Mouse (Mus musculus) thymus, adult 2 months (tissue): Measurements from ENCODE around the gene Lmf1. TPM values are rescaled to one million over a fixed set of nuclear protein-coding genes. Genes with fewer than 3 reads are reported as not detected.
A peak's percentile ranks its signal among the peaks of the same experiment; 100 is the strongest.

Source experiments
- DNase-seq: peaks from one replicate; pipeline ENCODE4 v3.0.0; 2021
- H3K27ac ChIP-seq: fragments of 200-500 bp; 2 replicates; pipeline ENCODE4 v1.5.1; 2012; ENCODE audit warnings: low read length, control low read depth; ENCODE audit not compliant: control insufficient read depth, insufficient read depth
- H3K27me3 ChIP-seq: fragments of 200-500 bp; 2 replicates; pipeline ENCODE4 v1.6.1; 2012; ENCODE audit warnings: mild to moderate bottlenecking, low read length, moderate library complexity, mixed read lengths; ENCODE audit not compliant: control insufficient read depth, insufficient read depth
- H3K36me3 ChIP-seq: fragments of 200-500 bp; 2 replicates; pipeline ENCODE4 v1.6.1; 2012; ENCODE audit warnings: mild to moderate bottlenecking, low read length, moderate library complexity; ENCODE audit not compliant: control insufficient read depth, insufficient read depth
- H3K4me1 ChIP-seq: fragments of 200-500 bp; replicated peaks from 2 replicates; pipeline ENCODE4 v1.6.1; 2012; ENCODE audit warnings: low read length; ENCODE audit not compliant: control insufficient read depth, insufficient read depth
- H3K4me3 ChIP-seq: fragments of 200-500 bp; 2 replicates; pipeline ENCODE4 v1.5.1; 2012; ENCODE audit warnings: mild to moderate bottlenecking, low read length, control low read depth, moderate library complexity; ENCODE audit not compliant: control insufficient read depth, insufficient read depth
- CTCF ChIP-seq: fragments of 200-500 bp; IDR thresholded peaks from 2 replicates; pipeline ENCODE4 v1.5.1; 2012; ENCODE audit warnings: mild to moderate bottlenecking, control low read depth, low read length, moderate library complexity, borderline replicate concordance; ENCODE audit not compliant: control insufficient read depth, poor library complexity, insufficient read depth; ENCODE audit errors: extremely low read depth
- POLR2A ChIP-seq: fragments of 200-500 bp; IDR thresholded peaks from 2 replicates; pipeline ENCODE4 v1.6.1; 2012; ENCODE audit warnings: mild to moderate bottlenecking, low read length, control low read depth, moderate library complexity; ENCODE audit not compliant: control insufficient read depth, poor library complexity, insufficient read depth; ENCODE audit errors: extremely low read depth
- WGBS: fragments of 180-500 bp; shearing (Covaris S2); methylation state at CpG from one replicate; pipeline ENCODE4 v1.1.7; 2018; 5-methylcytosine and 5-hydroxymethylcytosine counted together
- polyA plus RNA-seq: library from polyadenylated mRNA; depleted of rRNA; stranded (reverse); fragments of >200 nt; gene quantifications from 2 replicates; pipeline ENCODE4 v1.2.3, GENCODE M21; 2012

The Lmf1 gene
- polyA plus RNA-seq, 1 experiment, result 25.2 TPM

GRCm38 (mm10) chr17:25597537-25597936, 18.7 kb downstream of the Lmf1 start:
- Histone ChIP-seq H3K27ac (no peak overlapping the region), H3K36me3 (no peaks in the 10 kb centered on the region), H3K27me3 (no peaks in the 10 kb centered on the region), H3K4me1 (peaks cover 16% of the 10 kb centered on the region), H3K4me3 (no peak overlapping the region)
- TF ChIP-seq CTCF, result no peak
- no peak for TF ChIP-seq POLR2A
- WGBS, result 20% methylated on average over 3 of the region's 3 CpGs
- DNase-seq, result no peak

DNA sequence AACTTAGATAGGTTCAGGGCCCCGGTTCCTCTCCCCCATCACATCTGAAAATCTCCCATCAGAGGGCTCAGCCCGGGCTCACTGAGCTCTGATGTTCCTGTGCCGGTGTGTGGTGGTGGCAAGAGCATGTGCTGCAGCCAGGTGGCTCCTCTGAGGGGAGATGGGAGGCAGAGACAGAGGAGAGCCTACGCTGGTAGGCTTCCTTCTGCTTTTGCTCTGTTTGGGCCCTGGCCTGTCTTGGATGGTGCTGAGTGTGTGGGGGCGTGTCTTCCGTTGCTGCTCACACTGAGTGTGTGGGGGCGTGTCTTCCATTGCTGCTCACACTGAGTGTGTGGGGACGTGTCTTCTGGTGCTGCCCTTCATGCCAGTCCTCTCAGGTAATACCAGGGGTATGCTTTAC, 23.5 kb downstream of the Lmf1 start:
- TF ChIP-seq CTCF (no peak), POLR2A (no peak)
- DNase-seq, result no peak
- Histone ChIP-seq H3K4me3 (no peak overlapping the region), H3K4me1 (peaks cover 39% of the 10 kb centered on the region), H3K27me3 (no peaks in the 10 kb centered on the region), H3K27ac (no peak overlapping the region), H3K36me3 (no peaks in the 10 kb centered on the region)
- WGBS, result 18% methylated on average over 8 of the region's 8 CpGs

DNA sequence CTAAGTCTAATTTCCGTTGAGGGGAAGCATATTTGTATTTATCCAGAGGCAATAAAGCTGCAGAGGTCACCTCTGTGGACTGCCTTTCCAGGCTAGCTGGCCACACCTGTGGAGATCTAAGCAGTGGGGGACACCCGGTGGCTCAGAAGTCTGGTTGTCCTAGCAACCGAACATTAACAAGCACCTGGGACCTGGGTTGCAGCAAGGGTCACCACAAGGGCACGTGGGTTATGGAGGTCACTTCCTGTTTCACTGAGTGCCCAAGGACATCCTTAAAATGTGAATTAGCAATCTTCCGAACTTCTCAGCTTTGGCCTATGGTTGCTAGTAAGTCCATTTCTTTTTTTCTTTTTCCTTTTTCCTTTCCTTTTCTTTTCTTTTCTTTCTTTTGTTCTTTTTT, 25.3 kb downstream of the Lmf1 start:
- Histone ChIP-seq H3K4me3 (no peak overlapping the region), H3K36me3 (no peaks in the 10 kb centered on the region), H3K4me1 (peaks cover 51% of the 10 kb centered on the region), H3K27me3 (no peaks in the 10 kb centered on the region), H3K27ac (no peak overlapping the region)
- TF ChIP-seq CTCF (no peak), POLR2A (no peak)
- DNase-seq, result no peak
- WGBS, result 50% methylated on average over 5 of the region's 5 CpGs

GRCm38 (mm10) chr17:25608137-25608785, 29.4 kb downstream of the Lmf1 start:
- no peaks in the 10 kb centered on the region for H3K27me3 ChIP-seq
- no peaks in the 10 kb centered on the region for H3K36me3 ChIP-seq
- peaks cover 66% of the 10 kb centered on the region for H3K4me1 ChIP-seq
- TF ChIP-seq POLR2A (no peak), CTCF (no peak)
- H3K27ac ChIP-seq, result peak overlapping the region; percentile 76
- WGBS, result 64% methylated on average over 11 of the region's 11 CpGs
- no peak overlapping the region for H3K4me3 ChIP-seq
- peak; percentile 48 for DNase-seq

DNA sequence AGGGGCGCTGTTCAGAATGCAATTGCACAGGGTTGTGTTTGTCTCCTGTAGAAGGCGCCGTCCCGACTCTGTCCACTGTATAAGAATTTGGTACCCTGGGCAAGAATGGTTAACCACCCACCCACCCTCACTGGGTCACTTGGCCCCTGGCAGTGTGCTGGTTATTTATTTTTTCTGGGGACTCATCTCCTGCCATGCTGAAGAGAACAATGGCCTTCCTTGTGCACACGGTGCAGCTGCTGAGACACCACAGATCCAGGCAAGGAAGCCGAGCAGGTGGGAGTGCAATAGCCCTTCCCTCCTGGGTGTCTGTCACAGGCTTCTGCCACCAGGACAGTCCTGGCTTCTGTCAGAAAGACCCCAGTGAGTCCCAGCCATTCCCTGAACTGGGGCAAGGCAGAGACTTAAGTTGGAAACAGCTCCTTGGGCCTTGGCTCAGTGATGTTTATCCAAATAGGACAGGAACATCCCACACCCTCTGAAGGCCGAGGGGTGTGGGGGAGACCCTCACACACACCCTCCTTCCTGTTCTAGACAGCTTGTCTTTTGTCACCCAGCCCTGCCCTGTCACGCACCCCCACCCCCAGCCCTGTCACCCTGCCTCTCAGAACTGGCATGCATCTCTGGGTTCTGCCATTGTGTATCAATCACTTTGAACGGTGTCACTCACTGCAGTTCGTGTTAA, 30.1 kb downstream of the Lmf1 start:
- no peak for TF ChIP-seq POLR2A
- no peak for TF ChIP-seq CTCF
- peaks cover 66% of the 10 kb centered on the region for H3K4me1 ChIP-seq
- H3K36me3 ChIP-seq, result no peaks in the 10 kb centered on the region
- 87% methylated on average over 10 of the region's 10 CpGs for WGBS
- H3K4me3 ChIP-seq, result no peak overlapping the region
- DNase-seq, result no peak
- no peaks in the 10 kb centered on the region for H3K27me3 ChIP-seq
- H3K27ac ChIP-seq, result peak overlapping the region; percentile 76

DNA sequence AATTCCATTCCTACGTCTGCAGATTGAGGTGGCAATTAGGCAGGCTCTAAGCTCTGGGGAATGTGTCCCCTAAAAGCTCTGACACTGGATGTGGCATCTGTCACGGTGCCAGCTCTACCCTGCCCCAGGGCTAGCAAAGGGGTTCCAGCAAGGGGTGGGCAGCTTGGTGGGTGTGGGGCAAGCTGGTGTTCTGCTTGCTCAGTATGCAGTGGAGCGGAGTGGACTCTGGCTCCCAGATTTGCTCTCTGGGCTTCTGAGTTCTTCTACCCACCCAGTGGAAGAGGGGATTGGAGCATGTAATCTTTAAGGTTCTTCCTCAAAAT, 30.6 kb downstream of the Lmf1 start:
- TF ChIP-seq POLR2A (no peak), CTCF (no peak)
- DNase-seq, result no peak
- peaks cover 64% of the 10 kb centered on the region for H3K4me1 ChIP-seq
- no peaks in the 10 kb centered on the region for H3K36me3 ChIP-seq
- no peaks in the 10 kb centered on the region for H3K27me3 ChIP-seq
- H3K27ac ChIP-seq, result no peak overlapping the region
- WGBS, result 93% methylated on average over 3 of the region's 3 CpGs
- H3K4me3 ChIP-seq, result no peak overlapping the region
